In the genomic region with DNA sequence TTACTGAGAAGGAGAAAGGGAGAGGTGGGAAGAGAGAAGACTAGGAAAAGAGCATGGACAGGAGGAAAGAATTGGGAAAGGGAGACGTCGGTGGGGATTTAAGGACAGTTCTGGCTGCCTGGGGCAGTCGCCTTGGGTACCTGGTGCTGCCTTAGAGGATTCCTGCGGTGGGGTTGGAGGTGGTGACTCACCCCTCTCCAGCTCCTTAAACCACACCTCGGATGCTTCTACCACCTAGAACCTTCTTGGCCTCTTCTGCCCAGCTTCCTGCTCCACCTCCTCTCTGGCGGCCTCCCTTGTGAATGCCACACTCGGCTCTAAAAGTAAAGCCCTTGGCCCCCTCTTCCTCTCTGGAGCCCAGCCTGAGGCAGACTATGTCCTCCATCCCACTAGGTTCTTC, we compare ENCODE assay signal across 8 mouse cellular contexts. TPM values are rescaled to one million over a fixed set of nuclear protein-coding genes. Genes with fewer than 3 reads are reported as not detected.
DNase-seq lines count a peak whose midpoint lies in the region; ATAC-seq lines count a peak whose summit lies in the region.

No protein-coding gene starts in this region.

- no peaks in the 10 kb centered on the region for H3K9me3 ChIP-seq in hindbrain, embryonic 12.5 days (replicated peaks)
- H3K9me3 ChIP-seq in lung, embryonic 15.5 days: no peaks in the 10 kb centered on the region

- peak; percentile 43 for DNase-seq in urinary bladder, postnatal 14 days (ENCODE audit: low spot score)
- no peak for DNase-seq in urinary bladder, postnatal 36 days (ENCODE audit: low spot score in 2 of 2)
- no peak for DNase-seq in spleen, adult 18-20 months
- no peak for DNase-seq in frontal cortex, postnatal 14 days (ENCODE audit: low spot score in 2 of 2)
- no peak for DNase-seq in cerebellum, adult 9-10 months
- no peak for DNase-seq in kidney, postnatal 14 days

- H3K4me3 ChIP-seq in hindbrain, embryonic 12.5 days: peak overlapping the region; percentile 18
- peak overlapping the region; percentile 22; the same call in 1 of the 2 replicates for H3K4me3 ChIP-seq in lung, embryonic 15.5 days

- H3K36me3 ChIP-seq in hindbrain, embryonic 12.5 days: no peaks in the 10 kb centered on the region
- H3K36me3 ChIP-seq in lung, embryonic 15.5 days: peaks cover 83% of the 10 kb centered on the region

- H3K4me2 ChIP-seq in hindbrain, embryonic 12.5 days (replicated peaks): peak overlapping the region; percentile 48
- peak overlapping the region; percentile 45 for H3K4me2 ChIP-seq in lung, embryonic 15.5 days

- H3K9ac ChIP-seq in hindbrain, embryonic 12.5 days: peak overlapping the region; percentile 45; the same call in 1 of the 2 replicates
- H3K9ac ChIP-seq in lung, embryonic 15.5 days: 0 out of 2 replicates have a peak overlapping the region, but pooled peaks have one; percentile 27

- peaks cover 7% of the 10 kb centered on the region; the same call in 1 of the 2 replicates for H3K4me1 ChIP-seq in hindbrain, embryonic 12.5 days
- peaks cover 24% of the 10 kb centered on the region for H3K4me1 ChIP-seq in lung, embryonic 15.5 days

- WGBS in hindbrain, embryonic 12.5 days: 24% methylated on average over 7 of the region's 7 CpGs
- WGBS in lung, embryonic 15.5 days: 27% methylated on average over 5 of the region's 7 CpGs

- H3K27me3 ChIP-seq in hindbrain, embryonic 12.5 days: peaks cover 4% of the 10 kb centered on the region; the same call in 1 of the 2 replicates
- no peaks in the 10 kb centered on the region for H3K27me3 ChIP-seq in lung, embryonic 15.5 days

- H3K27ac ChIP-seq in hindbrain, embryonic 12.5 days: no peak overlapping the region
- H3K27ac ChIP-seq in lung, embryonic 15.5 days: peak overlapping the region; percentile 92

- ATAC-seq in hindbrain, embryonic 12.5 days (ENCODE audit: low FRiP score): no peak
- ATAC-seq in lung, embryonic 15.5 days (ENCODE audit: borderline replicate concordance, extremely low read depth, low FRiP score, low TSS enrichment): peak; percentile 65

RNA-seq across cellular contexts. Expression of gene Nop53, which starts 9.6 kb away (rescaled TPM):
- polyA plus RNA-seq in hindbrain, embryonic 12.5 days (2016; fragmentation: Nextera tagmentation; extraction: Ambion mirVana): 157 and 167 TPM in 2 replicates
- polyA plus RNA-seq in lung, embryonic 15.5 days (2015; fragmentation: Nextera tagmentation; extraction: Ambion mirVana): 188 and 189 TPM in 2 replicates

RNA-seq across cellular contexts. Expression of gene Ehd2, which starts 11.9 kb away (rescaled TPM):
- 10.1 and 16.6 TPM in 2 replicates for polyA plus RNA-seq in hindbrain, embryonic 12.5 days (2016; fragmentation: Nextera tagmentation; extraction: Ambion mirVana)
- polyA plus RNA-seq in lung, embryonic 15.5 days (2015; fragmentation: Nextera tagmentation; extraction: Ambion mirVana): 82.9 and 89.9 TPM in 2 replicates

RNA-seq across cellular contexts. Expression of gene Selenow, which starts 33.3 kb away (rescaled TPM):
- polyA plus RNA-seq in hindbrain, embryonic 12.5 days (2016; fragmentation: Nextera tagmentation; extraction: Ambion mirVana): 1,041 and 1,118 TPM in 2 replicates
- polyA plus RNA-seq in lung, embryonic 15.5 days (2015; fragmentation: Nextera tagmentation; extraction: Ambion mirVana): 774 and 832 TPM in 2 replicates
